Mouse (Mus musculus): ENCODE measurements around the gene Sestd1. TPM values are rescaled to one million over a fixed set of nuclear protein-coding genes. Genes with fewer than 3 reads are reported as not detected.
A peak's percentile ranks its signal among the peaks of the same experiment; 100 is the strongest.

Gene Sestd1
- polyA plus RNA-seq, 1 experiment, result 11.3 TPM

GRCm38 (mm10) chr2:77266931-77267330 lies 13.5 kb downstream of the Sestd1 start:
- peaks cover 76% of the 10 kb centered on the region for H3K79me2 ChIP-seq (ENCODE audit: control insufficient read depth, insufficient read depth)
- TF ChIP-seq E2F4 (IDR thresholded peaks at IDR 0.05; ENCODE audit: insufficient read depth), result no peak
- TF ChIP-seq MYOD1 (IDR thresholded peaks at IDR 0.05; ENCODE audit: control insufficient read depth in 1 of 3, insufficient read length in 2 of 3, low read depth in 2 of 3), result no peak
- TF ChIP-seq MYOG (IDR thresholded peaks at IDR 0.05; ENCODE audit: control insufficient read depth in 1 of 3, insufficient read depth in 1 of 3, insufficient read length in 2 of 3, low read depth in 2 of 3), result no peak
- TF ChIP-seq USF1 (IDR thresholded peaks at IDR 0.05; ENCODE audit: low read depth), result no peak
- no peak for TF ChIP-seq TCF12 (IDR thresholded peaks at IDR 0.05; ENCODE audit: insufficient read depth, poor library complexity, severe bottlenecking)
- TF ChIP-seq SRF (IDR thresholded peaks at IDR 0.05; ENCODE audit: control insufficient read depth, insufficient read length, low read depth), result no peak
- no peak for TF ChIP-seq CEBPB (IDR thresholded peaks at IDR 0.05; ENCODE audit: insufficient read depth, poor library complexity, severe bottlenecking)
- TF ChIP-seq REST (IDR thresholded peaks at IDR 0.05; ENCODE audit: insufficient read depth, insufficient read length), result no peak
- no peak overlapping the region for H3K4me3 ChIP-seq
- H3K4me2 ChIP-seq (ENCODE audit: low read depth), result no peak overlapping the region
- no peaks in the 10 kb centered on the region for H3K27me3 ChIP-seq (ENCODE audit: control insufficient read depth, insufficient read depth, insufficient read length)
- no peaks in the 10 kb centered on the region for H3K36me3 ChIP-seq (ENCODE audit: control insufficient read depth, insufficient read depth)
- no peak overlapping the region for H3ac ChIP-seq (ENCODE audit: control insufficient read depth, insufficient read length)

- Histone ChIP-seq H3K4me2 (ENCODE audit: low read depth) (peak overlapping the region; percentile 25), H3K27me3 (ENCODE audit: control insufficient read depth, insufficient read depth, insufficient read length) (no peaks in the 10 kb centered on the region), H3ac (ENCODE audit: control insufficient read depth, insufficient read length) (no peak overlapping the region), H3K79me2 (ENCODE audit: control insufficient read depth, insufficient read depth) (peaks cover 72% of the 10 kb centered on the region), H3K4me3 (no peak overlapping the region), H3K36me3 (ENCODE audit: control insufficient read depth, insufficient read depth) (no peaks in the 10 kb centered on the region)
- TF ChIP-seq SRF (IDR thresholded peaks at IDR 0.05; ENCODE audit: control insufficient read depth, insufficient read length, low read depth) (no peak), TCF3 (IDR thresholded peaks at IDR 0.05; ENCODE audit: insufficient read length, low read depth) (no peak), MAX (IDR thresholded peaks at IDR 0.05; ENCODE audit: low read depth) (no peak), POLR2A (IDR thresholded peaks at IDR 0.05; ENCODE audit: insufficient read length, low read depth) (no peak), MYOG (IDR thresholded peaks at IDR 0.05; ENCODE audit: control insufficient read depth in 1 of 3, insufficient read depth in 1 of 3, insufficient read length in 2 of 3, low read depth in 2 of 3) (no peak), TCF12 (IDR thresholded peaks at IDR 0.05; ENCODE audit: insufficient read depth, poor library complexity, severe bottlenecking) (no peak), USF1 (IDR thresholded peaks at IDR 0.05; ENCODE audit: low read depth) (no peak), CEBPB (IDR thresholded peaks at IDR 0.05; ENCODE audit: insufficient read depth, poor library complexity, severe bottlenecking) (no peak)
Measured at GRCm38 (mm10) chr2:77266011-77266410, 14.4 kb downstream of the Sestd1 start.

GRCm38 (mm10) chr2:77265301-77265700 lies 15.1 kb downstream of the Sestd1 start:
- no peak for TF ChIP-seq MYOD1 (IDR thresholded peaks at IDR 0.05; ENCODE audit: control insufficient read depth in 1 of 3, insufficient read length in 2 of 3, low read depth in 2 of 3)
- no peak for TF ChIP-seq TCF12 (IDR thresholded peaks at IDR 0.05; ENCODE audit: insufficient read depth, poor library complexity, severe bottlenecking)
- no peak for TF ChIP-seq E2F4 (IDR thresholded peaks at IDR 0.05; ENCODE audit: insufficient read depth)
- Histone ChIP-seq H3K4me2 (ENCODE audit: low read depth) (no peak overlapping the region), H3ac (ENCODE audit: control insufficient read depth, insufficient read length) (no peak overlapping the region), H3K36me3 (ENCODE audit: control insufficient read depth, insufficient read depth) (no peaks in the 10 kb centered on the region), H3K79me2 (ENCODE audit: control insufficient read depth, insufficient read depth) (peaks cover 71% of the 10 kb centered on the region), H3K4me3 (no peak overlapping the region), H3K27me3 (ENCODE audit: control insufficient read depth, insufficient read depth, insufficient read length) (no peaks in the 10 kb centered on the region)

- H3K4me2 ChIP-seq (ENCODE audit: low read depth), result no peak overlapping the region
- no peaks in the 10 kb centered on the region for H3K27me3 ChIP-seq (ENCODE audit: control insufficient read depth, insufficient read depth, insufficient read length)
- no peak overlapping the region for H3ac ChIP-seq (ENCODE audit: control insufficient read depth, insufficient read length)
- no peak overlapping the region for H3K4me3 ChIP-seq
- TF ChIP-seq USF1 (IDR thresholded peaks at IDR 0.05; ENCODE audit: low read depth), result no peak
- no peak for TF ChIP-seq TCF3 (IDR thresholded peaks at IDR 0.05; ENCODE audit: insufficient read length, low read depth)
- TF ChIP-seq MYOD1 (IDR thresholded peaks at IDR 0.05; ENCODE audit: control insufficient read depth in 1 of 3, insufficient read length in 2 of 3, low read depth in 2 of 3), result no peak
- TF ChIP-seq TCF12 (IDR thresholded peaks at IDR 0.05; ENCODE audit: insufficient read depth, poor library complexity, severe bottlenecking), result no peak
- H3K36me3 ChIP-seq (ENCODE audit: control insufficient read depth, insufficient read depth), result no peaks in the 10 kb centered on the region
- H3K79me2 ChIP-seq (ENCODE audit: control insufficient read depth, insufficient read depth), result peaks cover 63% of the 10 kb centered on the region
Measured at GRCm38 (mm10) chr2:77264550-77264949, 15.8 kb downstream of the Sestd1 start.

- TF ChIP-seq POLR2A (IDR thresholded peaks at IDR 0.05; ENCODE audit: insufficient read length, low read depth) (no peak), TCF3 (IDR thresholded peaks at IDR 0.05; ENCODE audit: insufficient read length, low read depth) (no peak), CEBPB (IDR thresholded peaks at IDR 0.05; ENCODE audit: insufficient read depth, poor library complexity, severe bottlenecking) (no peak), MYOD1 (IDR thresholded peaks at IDR 0.05; ENCODE audit: control insufficient read depth in 1 of 3, insufficient read length in 2 of 3, low read depth in 2 of 3) (no peak), E2F4 (IDR thresholded peaks at IDR 0.05; ENCODE audit: insufficient read depth) (no peak), POLR2AphosphoS2 (IDR thresholded peaks at IDR 0.05; ENCODE audit: insufficient read length, low read depth) (no peak), MAX (IDR thresholded peaks at IDR 0.05; ENCODE audit: low read depth) (no peak), REST (IDR thresholded peaks at IDR 0.05; ENCODE audit: insufficient read depth, insufficient read length) (no peak), MYOG (IDR thresholded peaks at IDR 0.05; ENCODE audit: control insufficient read depth in 1 of 3, insufficient read depth in 1 of 3, insufficient read length in 2 of 3, low read depth in 2 of 3) (no peak), SRF (IDR thresholded peaks at IDR 0.05; ENCODE audit: control insufficient read depth, insufficient read length, low read depth) (no peak)
- no peak overlapping the region for H3ac ChIP-seq (ENCODE audit: control insufficient read depth, insufficient read length)
- no peak overlapping the region for H3K4me3 ChIP-seq
- H3K36me3 ChIP-seq (ENCODE audit: control insufficient read depth, insufficient read depth), result no peaks in the 10 kb centered on the region
- H3K27me3 ChIP-seq (ENCODE audit: control insufficient read depth, insufficient read depth, insufficient read length), result no peaks in the 10 kb centered on the region
- peaks cover 68% of the 10 kb centered on the region for H3K79me2 ChIP-seq (ENCODE audit: control insufficient read depth, insufficient read depth)
- H3K4me2 ChIP-seq (ENCODE audit: low read depth), result no peak overlapping the region
Measured at GRCm38 (mm10) chr2:77263477-77264435, 16.6 kb downstream of the Sestd1 start.

All from myocyte (in vitro differentiated cells).